Comparison of ENCODE assay signal across 17 mouse cellular contexts in genomic region chr2:173755433-173756144, GRCm38 (mm10). TPM values are rescaled to one million over a fixed set of nuclear protein-coding genes. Genes with fewer than 3 reads are reported as not detected.
DNase-seq lines count a peak whose midpoint lies in the region; ATAC-seq and TF ChIP-seq lines count a peak whose summit lies in the region.
"Had no signal": no experiment of that assay in that cellular context is flagged by ENCODE, and none has a peak within 500 bp of the region (broad histone marks: within the 10 kb centered on the region; RNA-seq: fewer than 3 reads in every experiment).

No protein-coding gene starts in this region.

- H3K9me3 ChIP-seq in kidney, embryonic 15.5 days (replicated peaks) = no peaks in the 10 kb centered on the region
- H3K9me3 ChIP-seq in forebrain, embryonic 12.5 days = no peaks in the 10 kb centered on the region
- H3K9me3 ChIP-seq in hindbrain, embryonic 13.5 days = no peaks in the 10 kb centered on the region
- no peaks in the 10 kb centered on the region for H3K9me3 ChIP-seq in midbrain, embryonic 16.5 days (replicated peaks; ENCODE audit: control insufficient read depth, low read length, poor library complexity, severe bottlenecking)
- H3K9me3 ChIP-seq in heart, embryonic 11.5 days (replicated peaks; ENCODE audit: control insufficient read depth, low read length) = no peaks in the 10 kb centered on the region
- H3K9me3 ChIP-seq: lung, embryonic 15.5 days; megakaryocyte, embryonic 14.5 days had no signal

- TF ChIP-seq CTCF in kidney, adult 2 months (conservative IDR thresholded peaks at IDR 0.05; ENCODE audit: insufficient read depth, insufficient read length, low read depth, low read length) = no peak
- TF ChIP-seq CTCF in cerebellum, adult 2 months (IDR thresholded peaks at IDR 0.05; ENCODE audit: borderline replicate concordance, insufficient read depth, low read depth, low read length) = no peak

- DNase-seq in kidney, adult 2 months = no peak
- DNase-seq in cerebellum, adult 2 months = no peak
- DNase-seq in left cerebral cortex, adult 9 months (ENCODE audit: low spot score in 2 of 2) = no peak
- DNase-seq: adrenal gland, postnatal 14 days; cerebellum, postnatal 36 days; heart, adult 18-20 months had no signal

- ATAC-seq in kidney, embryonic 15.5 days (replicated peaks; ENCODE audit: low FRiP score) = no peak
- peak; percentile 73 for ATAC-seq in forebrain, embryonic 12.5 days (ENCODE audit: low FRiP score)
- no peak for ATAC-seq in hindbrain, embryonic 13.5 days (ENCODE audit: low FRiP score)
- peak; percentile 56; the same call in 1 of the 2 replicates for ATAC-seq in midbrain, embryonic 16.5 days
- ATAC-seq in heart, embryonic 11.5 days (replicated peaks; ENCODE audit: insufficient number of reproducible peaks, low FRiP score, low TSS enrichment) = no peak

- H3K27ac ChIP-seq in kidney, embryonic 15.5 days = peak overlapping the region; percentile 67; the same call in 1 of the 2 replicates
- H3K27ac ChIP-seq in kidney, adult 2 months (ENCODE audit: insufficient read depth, low read depth, low read length) = no peak overlapping the region
- H3K27ac ChIP-seq in forebrain, embryonic 12.5 days = peak overlapping the region; percentile 69
- peak overlapping the region; percentile 71 for H3K27ac ChIP-seq in hindbrain, embryonic 13.5 days
- H3K27ac ChIP-seq in midbrain, embryonic 16.5 days (ENCODE audit: low read length) = peak overlapping the region; percentile 33; the same call in 1 of the 2 replicates
- H3K27ac ChIP-seq in heart, embryonic 11.5 days (ENCODE audit: low read depth, low read length) = no peak overlapping the region
- H3K27ac ChIP-seq in cerebellum, adult 2 months (ENCODE audit: insufficient read depth, low read length) = no peak overlapping the region
- H3K27ac ChIP-seq: lung, embryonic 15.5 days had no signal

- H3K4me2 ChIP-seq in kidney, embryonic 15.5 days = no peak overlapping the region
- no peak overlapping the region for H3K4me2 ChIP-seq in forebrain, embryonic 12.5 days
- no peak overlapping the region for H3K4me2 ChIP-seq in hindbrain, embryonic 13.5 days
- no peak overlapping the region for H3K4me2 ChIP-seq in midbrain, embryonic 16.5 days (ENCODE audit: low read length)
- no peak overlapping the region for H3K4me2 ChIP-seq in heart, embryonic 11.5 days
- H3K4me2 ChIP-seq: lung, embryonic 15.5 days had no signal

- H3K4me1 ChIP-seq in kidney, embryonic 15.5 days = peaks cover 30% of the 10 kb centered on the region
- 0 out of 2 replicates have a peak, but pooled peaks cover 5% of the 10 kb centered on the region for H3K4me1 ChIP-seq in kidney, adult 2 months (ENCODE audit: control insufficient read depth, insufficient read depth, low read length)
- H3K4me1 ChIP-seq in forebrain, embryonic 12.5 days = peaks cover 29% of the 10 kb centered on the region
- peaks cover 51% of the 10 kb centered on the region for H3K4me1 ChIP-seq in hindbrain, embryonic 13.5 days (replicated peaks)
- peaks cover 16% of the 10 kb centered on the region; the same call in 1 of the 2 replicates for H3K4me1 ChIP-seq in midbrain, embryonic 16.5 days (ENCODE audit: control insufficient read depth, insufficient read depth, low read length)
- H3K4me1 ChIP-seq in heart, embryonic 11.5 days (ENCODE audit: control insufficient read depth, insufficient read depth, low read length) = peaks cover 12% of the 10 kb centered on the region
- peaks cover 2% of the 10 kb centered on the region; the same call in 1 of the 2 replicates for H3K4me1 ChIP-seq in cerebellum, adult 2 months (ENCODE audit: control insufficient read depth, insufficient read depth, low read length)

- WGBS in kidney, embryonic 15.5 days = 36% methylated on average over 8 of the region's 8 CpGs
- 52% methylated on average over 8 of the region's 8 CpGs for WGBS in kidney, adult 2 months
- WGBS in forebrain, embryonic 12.5 days = 35% methylated on average over 8 of the region's 8 CpGs
- 23% methylated on average over 8 of the region's 8 CpGs for WGBS in hindbrain, embryonic 13.5 days
- WGBS in midbrain, embryonic 16.5 days = 13% methylated on average over 8 of the region's 8 CpGs
- WGBS in heart, embryonic 11.5 days (ENCODE audit: insufficient replicate concordance) = 88% methylated on average over 8 of the region's 8 CpGs
- WGBS in cerebellum, adult 2 months = 36% methylated on average over 8 of the region's 8 CpGs

- no peak overlapping the region for H3K9ac ChIP-seq in kidney, embryonic 15.5 days
- H3K9ac ChIP-seq in forebrain, embryonic 12.5 days = no peak overlapping the region
- 0 out of 2 replicates have a peak overlapping the region, but pooled peaks have one; percentile 19 for H3K9ac ChIP-seq in hindbrain, embryonic 13.5 days
- H3K9ac ChIP-seq in midbrain, embryonic 16.5 days (ENCODE audit: low read depth, low read length) = no peak overlapping the region
- H3K9ac ChIP-seq in heart, embryonic 11.5 days (ENCODE audit: low read depth, low read length) = no peak overlapping the region
- H3K9ac ChIP-seq: lung, embryonic 15.5 days had no signal

- no peak overlapping the region for H3K4me3 ChIP-seq in kidney, embryonic 15.5 days (replicated peaks)
- H3K4me3 ChIP-seq in kidney, adult 2 months (ENCODE audit: insufficient read depth, low read depth, low read length) = no peak overlapping the region
- H3K4me3 ChIP-seq in forebrain, embryonic 12.5 days (replicated peaks) = no peak overlapping the region
- H3K4me3 ChIP-seq in hindbrain, embryonic 13.5 days = no peak overlapping the region
- no peak overlapping the region for H3K4me3 ChIP-seq in midbrain, embryonic 16.5 days (ENCODE audit: low read depth, low read length)
- no peak overlapping the region for H3K4me3 ChIP-seq in heart, embryonic 11.5 days (ENCODE audit: low read depth, low read length)
- H3K4me3 ChIP-seq in cerebellum, adult 2 months (replicated peaks; ENCODE audit: insufficient read depth, low read depth, low read length) = no peak overlapping the region
- H3K4me3 ChIP-seq: lung, embryonic 15.5 days; megakaryocyte, embryonic 14.5 days had no signal

- H3K36me3 ChIP-seq in kidney, embryonic 15.5 days = no peaks in the 10 kb centered on the region
- H3K36me3 ChIP-seq in kidney, adult 2 months (ENCODE audit: control insufficient read depth, insufficient read depth, low read length) = no peaks in the 10 kb centered on the region
- no peaks in the 10 kb centered on the region for H3K36me3 ChIP-seq in forebrain, embryonic 12.5 days (replicated peaks)
- no peaks in the 10 kb centered on the region for H3K36me3 ChIP-seq in hindbrain, embryonic 13.5 days
- H3K36me3 ChIP-seq in midbrain, embryonic 16.5 days (ENCODE audit: control insufficient read depth, insufficient read depth, low read length) = no peaks in the 10 kb centered on the region
- H3K36me3 ChIP-seq in heart, embryonic 11.5 days (ENCODE audit: control insufficient read depth, insufficient read depth, low read length) = no peaks in the 10 kb centered on the region; the same call in 1 of the 2 replicates
- H3K36me3 ChIP-seq: lung, embryonic 15.5 days had no signal

- H3K27me3 ChIP-seq in kidney, embryonic 15.5 days = no peaks in the 10 kb centered on the region
- no peaks in the 10 kb centered on the region for H3K27me3 ChIP-seq in kidney, adult 2 months (replicated peaks; ENCODE audit: control insufficient read depth, insufficient read depth, low read length)
- no peaks in the 10 kb centered on the region for H3K27me3 ChIP-seq in forebrain, embryonic 12.5 days
- no peaks in the 10 kb centered on the region for H3K27me3 ChIP-seq in hindbrain, embryonic 13.5 days
- no peaks in the 10 kb centered on the region for H3K27me3 ChIP-seq in midbrain, embryonic 16.5 days (ENCODE audit: control insufficient read depth, insufficient read depth, low read depth, low read length)
- H3K27me3 ChIP-seq in heart, embryonic 11.5 days (ENCODE audit: control insufficient read depth, insufficient read depth, low read length) = no peaks in the 10 kb centered on the region
- H3K27me3 ChIP-seq in cerebellum, adult 2 months (ENCODE audit: control insufficient read depth, insufficient read depth, low read length) = no peaks in the 10 kb centered on the region
- H3K27me3 ChIP-seq: lung, embryonic 15.5 days; megakaryocyte, embryonic 14.5 days had no signal

- no peak for TF ChIP-seq POLR2A in kidney, adult 2 months (IDR thresholded peaks at IDR 0.05; ENCODE audit: low read depth, low read length)
- no peak for TF ChIP-seq POLR2A in cerebellum, adult 2 months (IDR thresholded peaks at IDR 0.05; ENCODE audit: borderline replicate concordance, insufficient read depth, low read length)

RNA-seq across cellular contexts. Expression of gene Vapb, which starts 18.3 kb away (rescaled TPM):
- polyA plus RNA-seq in kidney, embryonic 15.5 days (2015; fragmentation: Nextera tagmentation; extraction: Ambion mirVana) = 14.0 and 17.9 TPM in 2 replicates
- polyA plus RNA-seq in kidney, adult 2 months (2012; rRNA removed) = 18.9 and 21.3 TPM in 2 replicates
- 11.0 and 13.8 TPM in 2 replicates for polyA plus RNA-seq in forebrain, embryonic 12.5 days (2016; fragmentation: Nextera tagmentation; extraction: Ambion mirVana)
- polyA plus RNA-seq in hindbrain, embryonic 13.5 days (2015; fragmentation: Nextera tagmentation; extraction: Ambion mirVana) = 11.7 and 13.3 TPM in 2 replicates
- polyA plus RNA-seq in midbrain, embryonic 16.5 days (2015; fragmentation: Nextera tagmentation; extraction: Ambion mirVana) = 14.4 and 15.9 TPM in 2 replicates
- 7.9 and 11.1 TPM in 2 replicates for polyA plus RNA-seq in heart, embryonic 11.5 days (2014; fragmentation: Nextera tagmentation; extraction: Ambion mirVana)
- 58.5 and 70.6 TPM in 2 replicates for polyA plus RNA-seq in cerebellum, adult 2 months (2012; rRNA removed)

RNA-seq across cellular contexts. Expression of gene 1700010B08Rik, which starts 36.4 kb away (rescaled TPM):
- not detected in 2 replicates for polyA plus RNA-seq in kidney, embryonic 15.5 days (2015; fragmentation: Nextera tagmentation; extraction: Ambion mirVana)
- polyA plus RNA-seq in kidney, adult 2 months (2012; rRNA removed) = not detected in 2 replicates
- not detected in 2 replicates for polyA plus RNA-seq in forebrain, embryonic 12.5 days (2016; fragmentation: Nextera tagmentation; extraction: Ambion mirVana)
- not detected in 2 replicates for polyA plus RNA-seq in hindbrain, embryonic 13.5 days (2015; fragmentation: Nextera tagmentation; extraction: Ambion mirVana)
- not detected in 2 replicates for polyA plus RNA-seq in midbrain, embryonic 16.5 days (2015; fragmentation: Nextera tagmentation; extraction: Ambion mirVana)
- not detected in 2 replicates for polyA plus RNA-seq in heart, embryonic 11.5 days (2014; fragmentation: Nextera tagmentation; extraction: Ambion mirVana)
- not detected in 2 replicates for polyA plus RNA-seq in cerebellum, adult 2 months (2012; rRNA removed)
- polyA plus RNA-seq: C2C12; heart, postnatal 0 days; intestine, embryonic 14.5 days; liver, adult 2 months; lung, embryonic 15.5 days had no signal

Comparison
In these comparisons a context has a peak if more than half of its experiments do, and no peak if none do; other contexts are left out.
1. H3K27ac ChIP-seq: peak in kidney, embryonic 15.5 days (single experiment), forebrain, embryonic 12.5 days (single experiment), hindbrain, embryonic 13.5 days (single experiment) and midbrain, embryonic 16.5 days (single experiment); none in kidney, adult 2 months (single experiment), heart, embryonic 11.5 days (single experiment) and cerebellum, adult 2 months (single experiment).
2. ATAC-seq: peak in forebrain, embryonic 12.5 days (single experiment) and midbrain, embryonic 16.5 days (single experiment); none in kidney, embryonic 15.5 days (single experiment), hindbrain, embryonic 13.5 days (single experiment) and heart, embryonic 11.5 days (single experiment).